Mouse (Mus musculus) liver, embryonic 12.5 days (tissue): ENCODE measurements around the gene Tmem170. TPM values are rescaled to one million over a fixed set of nuclear protein-coding genes. Genes with fewer than 3 reads are reported as not detected.

ENCODE experiments used
- polyA plus RNA-seq: library from polyadenylated mRNA; unstranded; fragments of >200 nt; fragmentation: Nextera tagmentation; extraction: Ambion mirVana; gene quantifications from 2 replicates; pipeline ENCODE4 v1.2.1, GENCODE M21; 2016

Gene Tmem170
- polyA plus RNA-seq, 1 experiment from 2014 or later: 6.0 TPM

Other genes starting within 250 kb of the Tmem170 start
- 0.11 and 0.12 TPM in 2 replicates for gene Ldhd, start 246.4 kb downstream of the Tmem170 start, polyA plus RNA-seq
- 7.4 and 8.4 TPM in 2 replicates for gene Zfp1, start 233.3 kb downstream of the Tmem170 start, polyA plus RNA-seq
- not detected in 2 replicates for gene Ctrb1, start 185.7 kb downstream of the Tmem170 start, polyA plus RNA-seq
- 9.5 and 10.3 TPM in 2 replicates for gene Bcar1, start 132.9 kb downstream of the Tmem170 start, polyA plus RNA-seq
- 128 and 132 TPM in 2 replicates for gene Cfdp1, start 22.5 kb downstream of the Tmem170 start, polyA plus RNA-seq
- 0.05 TPM in 1 of 2 replicates, not detected in the other for gene Chst5, start 33.7 kb upstream of the Tmem170 start, polyA plus RNA-seq
- 3.0 and 3.6 TPM in 2 replicates for gene Tmem231, start 57.1 kb upstream of the Tmem170 start, polyA plus RNA-seq
- 147 and 157 TPM in 2 replicates for gene Gabarapl2, start 64.0 kb upstream of the Tmem170 start, polyA plus RNA-seq
- gene Adat1, start 115.6 kb upstream of the Tmem170 start, polyA plus RNA-seq: 6.9 and 7.3 TPM in 2 replicates
- gene Kars, start 134.6 kb upstream of the Tmem170 start, polyA plus RNA-seq: 162 and 163 TPM in 2 replicates
- gene Terf2ip, start 134.6 kb upstream of the Tmem170 start, polyA plus RNA-seq: 9.8 and 10.8 TPM in 2 replicates
- not detected in 2 replicates for gene Gm6793, start 138.3 kb upstream of the Tmem170 start, polyA plus RNA-seq